Mouse (Mus musculus): ENCODE results near the gene Rtn4r.

- TF ChIP-seq CTCF (conservative IDR thresholded peaks at IDR 0.05 in 1 of 2, IDR thresholded peaks at IDR 0.05 in 1 of 2; ENCODE audit: low read depth in 2 of 2, low read length in 2 of 2) (no peak), USF1 (IDR thresholded peaks at IDR 0.05; ENCODE audit: low read depth, low read length) (no peak), POLR2A (IDR thresholded peaks at IDR 0.05; ENCODE audit: low read depth, low read length) (no peak), MXI1 (IDR thresholded peaks at IDR 0.05; ENCODE audit: low read depth, low read length) (no peak), CHD2 (IDR thresholded peaks at IDR 0.05; ENCODE audit: low read length) (no peak), NELFE (IDR thresholded peaks at IDR 0.05; ENCODE audit: low read depth, low read length) (no peak), EP300 (IDR thresholded peaks at IDR 0.05; ENCODE audit: low read length) (no peak), E2F4 (IDR thresholded peaks at IDR 0.05; ENCODE audit: insufficient replicate concordance, low read depth, low read length) (no peak), UBTF (IDR thresholded peaks at IDR 0.05; ENCODE audit: low read depth, low read length) (no peak), MAZ (IDR thresholded peaks at IDR 0.05; ENCODE audit: low read depth, low read length) (no peak), RCOR1 (conservative IDR thresholded peaks at IDR 0.05; ENCODE audit: low read depth, low read length) (no peak), KAT2A (IDR thresholded peaks at IDR 0.05; ENCODE audit: insufficient replicate concordance, low read length) (no peak)
These were observed 63.6 kb downstream of the Rtn4r start for GRCm38 (mm10) chr16:18191006-18191405.
